Mouse (Mus musculus): Measurements from ENCODE around the gene Mypn.
A peak's percentile ranks its signal among the peaks of the same experiment; 100 is the strongest.

The Mypn gene

GRCm38 (mm10) chr10:63154726-63155125, 49.0 kb downstream of the Mypn start:
- DNase-seq (ENCODE audit: low spot score in 2 of 2) = no peak

- DNase-seq (ENCODE audit: low spot score in 2 of 2) = no peak
These were observed 49.5 kb downstream of the Mypn start for GRCm38 (mm10) chr10:63154226-63154625.

- peak; percentile 57 to 72 for DNase-seq (ENCODE audit: low spot score in 2 of 2)
These were observed 50.2 kb downstream of the Mypn start for GRCm38 (mm10) chr10:63153563-63153962.

GRCm38 (mm10) chr10:63152358-63152757, 51.4 kb downstream of the Mypn start:
- DNase-seq (ENCODE audit: low spot score in 2 of 2) = no peak

GRCm38 (mm10) chr10:63142660-63143059, 61.1 kb downstream of the Mypn start:
- DNase-seq (ENCODE audit: low spot score in 2 of 2) = no peak

- DNase-seq (ENCODE audit: low spot score in 2 of 2) = no peak
These were observed 67.3 kb downstream of the Mypn start for GRCm38 (mm10) chr10:63136436-63136835.

- DNase-seq (ENCODE audit: low spot score in 2 of 2) = no peak
These were observed 68.1 kb downstream of the Mypn start for GRCm38 (mm10) chr10:63135680-63136079.

- no peak for DNase-seq (ENCODE audit: low spot score in 2 of 2)
These were observed 70.4 kb downstream of the Mypn start for GRCm38 (mm10) chr10:63133326-63133725.

- DNase-seq (ENCODE audit: low spot score in 2 of 2) = no peak
These were observed 71.4 kb downstream of the Mypn start for GRCm38 (mm10) chr10:63132356-63132755.

- DNase-seq (ENCODE audit: low spot score in 2 of 2) = no peak
These were observed 73.3 kb downstream of the Mypn start for GRCm38 (mm10) chr10:63130500-63130899.

- no peak for DNase-seq (ENCODE audit: low spot score in 2 of 2)
These were observed 75.5 kb downstream of the Mypn start for GRCm38 (mm10) chr10:63128256-63128655.

- DNase-seq (ENCODE audit: low spot score in 2 of 2) = no peak
These were observed 76.6 kb downstream of the Mypn start for GRCm38 (mm10) chr10:63127156-63127555.

- no peak for DNase-seq (ENCODE audit: low spot score in 2 of 2)
These were observed 77.6 kb downstream of the Mypn start for GRCm38 (mm10) chr10:63126116-63126515.

GRCm38 (mm10) chr10:63125343-63125742, 78.4 kb downstream of the Mypn start:
- peak in 1 of 2 experiments; percentile 15 for DNase-seq (ENCODE audit: low spot score in 2 of 2)

GRCm38 (mm10) chr10:63124016-63124415, 79.7 kb downstream of the Mypn start:
- DNase-seq (ENCODE audit: low spot score in 2 of 2) = no peak

- DNase-seq (ENCODE audit: low spot score in 2 of 2) = no peak
These were observed 80.6 kb downstream of the Mypn start for GRCm38 (mm10) chr10:63123141-63123540.

GRCm38 (mm10) chr10:63122516-63122915, 81.2 kb downstream of the Mypn start:
- peak in 1 of 2 experiments; percentile 17 for DNase-seq (ENCODE audit: low spot score in 2 of 2)

GRCm38 (mm10) chr10:63121961-63122360, 81.8 kb downstream of the Mypn start:
- no peak for DNase-seq (ENCODE audit: low spot score in 2 of 2)

GRCm38 (mm10) chr10:63119916-63120315, 83.8 kb downstream of the Mypn start:
- no peak for DNase-seq (ENCODE audit: low spot score in 2 of 2)

- DNase-seq (ENCODE audit: low spot score in 2 of 2) = no peak
These were observed 86.2 kb downstream of the Mypn start for GRCm38 (mm10) chr10:63117583-63117982.

GRCm38 (mm10) chr10:63116376-63116775, 87.4 kb downstream of the Mypn start:
- DNase-seq (ENCODE audit: low spot score in 2 of 2) = no peak

GRCm38 (mm10) chr10:63115881-63116280, 87.9 kb downstream of the Mypn start:
- no peak for DNase-seq (ENCODE audit: low spot score in 2 of 2)

GRCm38 (mm10) chr10:63113716-63114360, 89.9 kb downstream of the Mypn start:
- DNase-seq (ENCODE audit: low spot score in 2 of 2) = no peak

- DNase-seq (ENCODE audit: low spot score in 2 of 2) = no peak
These were observed 90.6 kb downstream of the Mypn start for GRCm38 (mm10) chr10:63113027-63113604.
